Mouse (Mus musculus) CD4-positive, CD25-positive, alpha-beta regulatory T cell, adult 2 months (primary cell): ENCODE data around the gene Ooep.

ENCODE experiments used
- DNase-seq: peaks from one replicate; pipeline ENCODE4 v3.0.0-alpha.2; 2012; ENCODE audit warnings: low read depth, low spot score

The Ooep gene

GRCm38 (mm10) chr9:78378113-78378785, at the start of gene Ooep:
Gene Ooep (minus strand): TSS chr9:78378725.
- DNase-seq: peak; percentile 33

- peak; percentile 19 for DNase-seq
Measured at GRCm38 (mm10) chr9:78428185-78428584, 49.7 kb upstream of the Ooep start.

GRCm38 (mm10) chr9:78427362-78427781, 48.8 kb upstream of the Ooep start:
- peak; percentile 78 for DNase-seq

- DNase-seq: peak; percentile 29
Measured at GRCm38 (mm10) chr9:78401596-78401995, 23.1 kb upstream of the Ooep start.

GRCm38 (mm10) chr9:78400570-78400969, 22.0 kb upstream of the Ooep start:
- DNase-seq: no peak

GRCm38 (mm10) chr9:78396517-78396916, 18.0 kb upstream of the Ooep start:
- DNase-seq: no peak

- DNase-seq: peak; percentile 85
Measured at GRCm38 (mm10) chr9:78395630-78396351, 17.3 kb upstream of the Ooep start, which contains the start of gene Ddx43. Gene Ddx43 (plus strand): TSS chr9:78395777.

GRCm38 (mm10) chr9:78395244-78395629, 16.7 kb upstream of the Ooep start:
- no peak for DNase-seq

GRCm38 (mm10) chr9:78394602-78395001, 16.1 kb upstream of the Ooep start:
- no peak for DNase-seq

- DNase-seq: no peak
Measured at GRCm38 (mm10) chr9:78393741-78394140, 15.2 kb upstream of the Ooep start.

GRCm38 (mm10) chr9:78389981-78390380, 11.5 kb upstream of the Ooep start:
- no peak for DNase-seq

- no peak for DNase-seq
Measured at GRCm38 (mm10) chr9:78386947-78387346, 8.4 kb upstream of the Ooep start.

GRCm38 (mm10) chr9:78385893-78386292, 7.4 kb upstream of the Ooep start:
- peak; percentile 25 for DNase-seq

GRCm38 (mm10) chr9:78377546-78377945, 979 bp downstream of the Ooep start:
- DNase-seq: no peak

GRCm38 (mm10) chr9:78375486-78375885, 3.0 kb downstream of the Ooep start:
- DNase-seq: no peak

- DNase-seq: no peak
Measured at GRCm38 (mm10) chr9:78374885-78375389, 3.6 kb downstream of the Ooep start.

GRCm38 (mm10) chr9:78374397-78374796, 4.1 kb downstream of the Ooep start:
- DNase-seq: no peak

- DNase-seq: no peak
Measured at GRCm38 (mm10) chr9:78372827-78373504, 5.6 kb downstream of the Ooep start.

- DNase-seq: no peak
Measured at GRCm38 (mm10) chr9:78371441-78371840, 7.1 kb downstream of the Ooep start.

- no peak for DNase-seq
Measured at GRCm38 (mm10) chr9:78369786-78370185, 8.7 kb downstream of the Ooep start.

- DNase-seq: no peak
Measured at GRCm38 (mm10) chr9:78369349-78369748, 9.2 kb downstream of the Ooep start.

- DNase-seq: no peak
Measured at GRCm38 (mm10) chr9:78368671-78369293, 9.7 kb downstream of the Ooep start.
